Mouse (Mus musculus) retina, adult 2 months (tissue): Measurements from ENCODE around the gene Gm48552.

Experiments
- DNase-seq: peaks from one replicate; pipeline ENCODE4 v3.0.0-alpha.2; 2012; ENCODE audit warnings: low read depth, low spot score

Gm48552 gene

GRCm38 (mm10) chr10:81431526-81432168 is 42.8 kb downstream of the Gm48552 start:
- DNase-seq = no peak

DNA sequence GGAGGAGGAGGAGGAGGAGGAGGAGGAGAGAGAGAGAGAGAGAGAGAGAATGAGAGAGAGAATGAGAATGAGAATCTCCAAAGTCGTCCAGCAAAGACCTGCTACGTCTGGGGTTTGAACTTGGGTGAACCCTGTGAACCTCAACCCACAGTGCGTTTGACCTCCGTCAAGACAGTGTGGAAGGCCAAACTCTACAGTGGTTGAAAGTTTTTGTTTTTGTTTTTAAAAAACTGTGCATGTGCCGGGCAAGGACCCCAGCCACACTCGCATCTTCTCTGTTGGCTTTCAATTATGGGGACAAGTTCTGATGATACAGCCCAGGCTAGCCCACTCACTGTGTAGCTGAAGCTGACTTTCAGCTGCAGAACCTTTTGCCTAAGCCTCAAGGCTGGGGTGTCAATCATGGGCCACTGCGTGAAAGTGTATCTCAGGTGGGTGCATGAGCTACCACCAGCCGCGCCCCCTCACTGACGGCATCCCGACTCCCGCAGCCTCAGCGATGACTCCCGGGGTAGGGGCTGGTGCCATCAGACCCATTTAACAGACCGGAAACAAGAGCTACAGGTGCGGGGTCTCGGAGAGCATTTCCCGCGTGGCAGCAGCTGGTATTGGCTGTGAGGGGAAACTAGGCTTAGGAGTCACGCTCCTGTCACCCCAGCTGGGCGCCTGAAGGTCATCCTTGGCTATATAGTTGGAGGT is 43.5 kb downstream of the Gm48552 start:
- DNase-seq = no peak

DNA sequence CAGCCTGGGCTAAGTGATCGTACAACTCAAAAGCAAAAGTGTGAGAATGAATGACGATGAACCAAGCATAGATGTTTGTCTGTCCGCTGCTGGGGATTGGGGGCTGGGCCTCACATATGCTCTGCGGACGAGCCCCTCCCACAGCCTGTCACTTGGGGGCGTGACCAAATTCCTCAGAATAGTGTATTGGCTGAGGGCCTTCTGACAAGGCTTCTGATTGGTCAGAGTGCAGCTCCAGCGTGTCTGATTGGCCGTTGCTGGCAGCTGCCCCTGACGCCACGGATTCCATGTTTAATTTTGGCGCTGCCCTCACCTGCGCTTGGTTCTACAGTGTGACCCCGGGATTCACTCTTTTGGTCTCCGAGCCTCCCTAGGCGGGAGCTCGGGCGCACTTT is 44.1 kb downstream of the Gm48552 start:
- DNase-seq = peak; percentile 88

DNA sequence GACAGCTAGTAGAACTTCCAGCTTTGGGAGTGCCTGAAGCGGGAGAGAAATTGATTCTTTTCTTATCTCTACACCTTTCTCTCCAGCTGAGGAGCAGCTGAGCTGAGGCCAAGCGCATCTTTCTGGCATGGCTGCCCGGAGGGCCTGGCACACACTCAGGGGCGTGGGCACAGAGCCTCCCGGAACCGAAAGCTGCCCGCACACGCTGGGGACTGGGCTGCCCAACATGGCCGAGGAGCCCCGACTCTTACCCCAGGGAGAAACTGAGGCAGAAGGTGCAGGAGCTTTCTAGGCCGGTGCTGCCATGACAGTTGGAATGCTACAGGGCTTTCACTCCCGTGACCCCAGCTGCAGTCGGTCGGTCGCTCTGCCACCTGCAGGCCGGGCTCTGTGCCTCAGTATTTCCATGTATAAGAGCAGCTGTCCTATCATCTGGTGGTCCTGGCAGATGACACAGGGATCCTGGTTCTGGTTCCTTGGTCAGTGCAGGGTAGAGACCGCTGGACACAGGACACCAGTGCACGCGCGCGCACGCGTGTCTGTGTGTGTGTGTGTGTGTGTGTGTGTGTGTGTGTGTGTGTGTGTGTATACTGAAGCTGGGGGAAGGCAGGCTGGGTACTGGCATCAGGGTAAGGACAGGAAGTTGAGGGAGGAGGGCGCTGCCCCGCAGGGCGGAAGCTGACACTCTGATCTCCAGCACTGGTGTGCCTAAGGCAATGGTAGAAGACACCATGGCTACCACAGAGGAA is 44.9 kb downstream of the Gm48552 start:
- DNase-seq = no peak

DNA sequence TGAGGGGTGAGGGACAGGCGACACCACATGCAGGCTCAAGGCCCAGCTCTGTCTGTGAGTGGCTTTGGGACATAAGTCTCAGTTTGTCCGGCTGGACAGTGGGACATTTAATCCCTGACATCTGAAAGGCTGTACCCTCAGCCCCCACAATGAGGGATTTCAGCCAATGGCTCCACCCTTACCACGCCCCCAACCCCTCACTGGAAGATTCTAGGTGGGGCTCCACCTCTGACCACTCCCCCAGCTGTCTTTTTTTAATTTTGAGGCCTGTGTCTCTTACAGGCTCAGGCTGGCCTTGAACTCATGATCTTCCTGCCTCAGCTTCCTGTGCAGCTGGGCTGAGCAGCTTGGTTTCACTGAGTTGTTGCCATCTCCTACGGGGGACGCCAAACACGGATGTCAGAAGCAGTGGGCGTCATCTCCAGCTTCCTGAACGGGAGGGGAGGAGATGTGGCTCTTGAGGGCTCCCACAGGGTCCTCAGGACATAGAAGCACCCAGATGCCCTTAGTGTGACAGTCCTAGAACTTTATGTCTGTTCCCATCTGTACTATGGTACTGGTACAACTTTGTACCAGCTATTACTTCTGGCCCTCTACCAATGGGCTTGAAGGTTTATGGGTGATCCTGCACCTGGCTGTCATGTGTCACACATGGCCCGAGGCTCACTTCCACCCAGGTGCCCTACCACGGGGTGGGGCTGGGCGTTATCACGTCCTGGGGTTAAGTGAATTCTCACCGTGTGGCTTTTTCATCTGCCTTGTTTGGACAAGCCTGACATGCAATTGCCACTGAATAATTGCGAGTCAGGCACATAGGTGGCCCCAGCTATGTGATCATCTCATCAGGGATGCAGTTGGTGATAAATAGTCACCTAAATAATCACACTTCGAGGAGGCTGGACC is 45.8 kb downstream of the Gm48552 start:
- no peak for DNase-seq

- no peak for DNase-seq
Observed at GRCm38 (mm10) chr10:81435436-81435835, 46.6 kb downstream of the Gm48552 start.
